Mouse (Mus musculus): ENCODE measurements at regions not wholly inside any gene's neighbourhood (a gene's known extent, or its start where the extent isn't known, plus 50 kb on each side); places are given as distances from the start of the nearest gene placed in this dataset.
"Not testable (repeated sequence)": the region's sequence is repeated elsewhere in the genome, so short reads cannot be mapped to it uniquely, and the experiment has no call there.

DNA sequence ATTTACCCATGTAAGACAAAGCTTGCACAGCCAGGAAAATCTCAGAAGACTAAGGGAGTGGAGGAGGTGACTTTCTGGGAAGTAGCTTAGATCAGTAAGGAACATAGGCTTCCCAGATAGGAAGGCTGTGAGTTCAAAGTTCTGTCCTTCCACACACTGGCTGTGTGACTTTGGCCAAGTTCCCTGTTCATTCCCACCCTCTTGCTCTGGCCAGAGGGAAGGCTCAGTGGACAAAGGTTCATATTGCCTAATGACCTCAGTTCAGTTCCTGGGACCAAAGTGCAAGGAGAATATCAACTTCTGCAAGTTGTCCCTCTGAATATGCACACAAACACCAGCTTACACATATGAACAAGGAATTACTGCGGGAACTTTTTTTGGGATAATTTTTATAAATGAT lies 255.6 kb upstream of the Pik3r1 start:
- in situ Hi-C loops (cut with MboI, MseI) = no loop called here

DNA sequence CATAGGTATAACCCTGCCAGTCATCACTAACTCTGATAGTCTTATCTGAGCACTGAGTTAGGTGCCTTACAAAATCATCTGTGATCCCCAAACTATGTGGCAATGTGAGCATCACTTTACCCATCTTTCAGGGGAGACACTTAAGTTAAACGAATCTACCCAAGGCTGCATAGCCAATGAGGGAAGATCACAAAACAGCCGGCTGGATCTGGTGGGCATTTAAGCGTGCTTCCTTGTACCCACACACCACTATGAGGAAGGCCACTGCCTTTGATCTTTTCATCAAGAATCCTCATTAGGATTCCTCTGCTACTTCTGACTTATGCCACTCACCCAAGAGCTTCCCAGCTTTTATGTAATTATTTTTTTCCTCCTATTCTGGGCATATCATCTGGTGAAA lies 257.1 kb upstream of the Pik3r1 start:
- in situ Hi-C loops (cut with MboI, MseI) = no loop called here

DNA sequence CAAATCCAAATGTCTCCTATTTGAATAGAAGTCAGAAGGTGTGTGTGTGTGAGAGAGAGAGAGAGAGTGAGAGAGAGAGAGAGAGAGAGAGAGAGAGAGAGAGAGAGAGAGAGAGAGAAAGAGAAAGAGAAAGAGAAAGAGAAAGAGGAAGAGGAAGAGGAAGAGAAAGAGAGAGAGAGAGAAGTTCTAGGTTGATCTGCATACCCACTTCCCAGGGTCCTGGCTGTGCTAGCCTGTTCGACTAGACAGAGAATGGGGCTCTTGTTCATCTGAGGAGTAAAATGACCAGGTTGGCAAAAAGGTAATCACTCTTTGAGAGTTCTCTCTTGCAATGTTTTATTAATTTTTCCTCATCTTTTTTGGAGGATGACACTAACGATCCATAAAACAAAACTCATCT lies 257.5 kb upstream of the Pik3r1 start:
- in situ Hi-C loops (cut with MboI, MseI) = not testable (repeated sequence)

DNA sequence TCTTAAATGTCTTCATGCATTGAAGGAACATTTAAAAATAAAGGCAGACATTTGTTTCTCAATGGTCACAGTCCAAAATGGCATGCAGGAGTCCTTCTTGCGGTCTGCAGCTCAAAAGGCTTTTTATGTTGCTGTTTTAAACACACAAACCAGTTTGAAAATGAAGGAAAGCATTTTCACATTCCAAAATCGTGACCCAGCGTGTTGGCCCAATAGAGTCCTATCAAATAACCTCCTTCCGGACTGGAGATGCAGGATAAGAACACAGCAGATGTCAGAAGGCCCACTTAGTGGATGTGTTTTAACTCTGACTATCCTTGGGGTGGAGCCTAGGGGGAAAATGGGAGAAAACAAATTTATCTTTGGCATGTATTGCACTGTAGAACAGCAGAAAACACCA lies 263.4 kb upstream of the Pik3r1 start:
- in situ Hi-C loops (cut with MboI, MseI) = no loop called here

DNA sequence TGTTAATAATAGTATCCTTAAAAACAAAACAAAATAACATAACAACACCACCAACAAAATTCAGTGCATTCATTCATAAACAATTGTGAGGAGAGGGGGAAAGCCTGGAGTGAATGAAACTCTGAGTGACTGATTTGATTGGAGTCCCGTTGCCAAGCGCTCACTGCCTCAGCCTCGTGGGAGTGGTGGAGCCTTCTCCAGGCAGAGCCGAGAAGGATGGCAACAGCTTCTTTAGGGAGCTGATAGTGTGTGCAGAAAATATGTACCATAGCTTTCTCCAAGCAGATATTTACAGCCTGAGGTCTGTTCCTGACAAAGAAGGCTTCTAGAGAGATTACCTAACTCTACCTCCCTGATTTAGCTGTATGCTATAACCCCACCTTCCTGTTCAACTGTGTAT lies 266.5 kb upstream of the Pik3r1 start:
- in situ Hi-C loops (cut with MboI, MseI) = no loop called here

DNA sequence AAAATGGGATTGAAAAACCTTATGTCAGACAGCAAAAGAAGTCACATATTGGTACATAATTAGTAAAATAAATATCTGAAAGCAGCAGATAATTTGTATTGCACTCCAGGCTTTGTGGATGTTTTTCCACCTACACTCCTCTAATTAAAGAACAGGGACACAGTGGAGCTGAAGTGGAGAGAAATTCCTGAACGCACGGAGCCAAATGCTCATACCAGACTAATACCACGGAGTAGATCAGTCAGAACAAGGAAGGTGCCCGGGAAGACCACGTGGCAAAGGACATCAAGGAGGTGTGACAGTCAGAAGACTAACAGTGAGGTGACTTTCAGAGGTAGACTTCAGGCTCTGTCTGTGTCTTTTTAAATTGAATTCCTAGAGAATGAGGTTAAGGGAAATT lies 268.0 kb upstream of the Pik3r1 start:
- in situ Hi-C loops (cut with MboI, MseI) = no loop called here

DNA sequence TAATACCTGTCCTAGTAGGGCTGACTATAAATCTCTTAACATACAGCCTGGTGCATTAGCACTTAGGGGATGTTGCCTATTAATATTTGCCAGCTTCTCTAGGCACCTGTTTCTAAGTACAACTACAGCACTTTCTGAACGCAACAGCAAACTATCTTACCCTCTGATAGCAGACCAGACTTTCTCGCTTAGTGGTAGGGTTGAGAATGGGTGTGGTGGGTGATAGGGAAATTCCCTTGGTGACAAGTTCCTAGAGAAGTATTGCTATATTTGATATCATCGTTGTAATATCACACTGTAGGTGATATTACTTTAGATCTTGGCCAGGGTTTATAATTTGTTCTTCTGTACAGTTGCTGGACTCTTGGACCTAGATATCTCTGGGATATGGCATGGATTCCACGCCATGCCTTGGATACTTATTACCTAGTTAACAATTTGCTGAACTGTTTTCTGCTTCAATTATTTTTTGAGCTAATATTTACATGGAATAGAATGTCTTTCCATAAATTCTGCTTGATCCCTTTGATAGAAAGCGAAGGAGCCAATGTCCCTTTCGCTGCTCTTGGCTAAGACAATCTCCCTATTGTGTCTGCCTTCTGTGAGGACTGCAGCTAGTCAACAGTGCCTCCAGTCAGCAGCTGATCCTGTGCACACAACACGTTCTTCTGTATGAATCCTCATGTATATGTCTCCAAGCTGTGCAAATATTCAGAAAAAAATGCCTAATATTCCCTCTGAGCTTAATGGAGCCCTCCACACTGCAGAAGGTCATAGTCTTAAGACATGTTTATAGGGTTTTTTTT lies 269.0 kb upstream of the Pik3r1 start:
- in situ Hi-C loops (cut with MboI, MseI) = no loop called here

DNA sequence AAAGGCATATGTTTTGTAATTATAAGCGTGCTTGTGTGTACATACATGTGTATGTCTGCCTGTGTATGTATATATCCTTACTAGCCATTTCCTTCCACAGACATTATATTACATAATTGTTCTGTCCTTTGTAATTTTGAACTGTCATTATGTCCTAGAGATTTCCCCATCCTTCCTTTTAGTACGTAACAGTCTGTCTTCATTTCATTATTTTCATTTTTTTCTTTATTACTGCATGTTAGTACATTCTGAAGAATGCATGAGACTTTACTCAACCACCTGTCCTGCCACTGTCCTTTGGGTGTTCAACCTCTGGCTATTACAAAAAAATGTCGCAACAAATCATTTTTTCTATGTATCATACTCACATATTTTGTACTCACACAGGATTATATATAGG lies 292.2 kb upstream of the Pik3r1 start:
- in situ Hi-C loops (cut with MboI, MseI) = no loop called here

DNA sequence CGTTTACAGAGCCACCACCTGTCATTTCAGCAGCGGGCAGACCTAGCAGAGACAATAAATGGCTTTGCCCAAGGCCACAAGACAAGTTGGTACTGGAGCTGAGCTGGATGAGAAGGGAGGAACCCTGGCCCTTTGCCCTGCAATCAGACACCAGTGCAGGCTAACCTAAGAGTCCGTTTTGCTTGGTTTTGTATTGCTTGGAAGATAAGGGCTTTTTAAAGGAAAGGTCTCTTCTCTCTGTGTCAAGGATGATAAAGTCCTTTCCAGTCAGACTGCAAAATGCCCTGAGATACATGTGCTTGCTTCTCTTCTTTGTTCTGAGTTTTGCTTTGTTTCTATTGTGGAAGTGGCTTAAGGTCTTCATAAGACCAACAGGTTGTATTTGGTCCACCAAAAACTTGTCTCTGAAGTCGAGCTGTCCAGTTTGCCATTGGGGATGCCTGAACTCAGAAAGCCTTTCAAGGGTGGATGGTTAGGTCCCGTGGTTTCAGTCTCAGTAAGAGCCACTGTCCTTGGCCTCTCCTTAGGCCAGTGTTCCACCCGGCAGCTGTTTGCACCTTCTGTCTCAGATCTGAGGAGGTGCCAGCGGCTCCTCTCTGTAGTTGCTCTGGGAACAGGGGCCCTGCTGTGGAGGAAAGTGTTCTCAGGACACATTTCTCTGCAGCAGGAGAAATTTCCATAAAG lies 296.7 kb upstream of the Pik3r1 start:
- in situ Hi-C loops (cut with MboI, MseI) = no loop called here

DNA sequence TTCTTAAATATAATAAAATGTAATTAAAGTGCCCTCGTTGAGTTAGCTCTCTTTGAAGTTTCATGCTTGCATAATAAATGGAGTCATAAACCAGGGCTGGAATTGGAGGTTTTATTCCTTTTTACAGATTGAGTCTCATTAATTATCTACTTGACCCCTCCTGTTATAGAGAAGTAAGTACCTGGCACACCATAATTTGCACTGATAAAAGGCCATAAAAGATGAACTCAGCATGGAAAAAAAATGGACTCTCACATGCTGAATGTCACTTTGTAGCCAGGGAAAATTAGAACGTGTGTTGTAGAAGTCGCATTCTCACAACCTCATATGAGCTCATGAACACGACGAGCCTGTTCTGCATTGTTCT lies 297.2 kb upstream of the Pik3r1 start:
- in situ Hi-C loops (cut with MboI, MseI) = no loop called here

DNA sequence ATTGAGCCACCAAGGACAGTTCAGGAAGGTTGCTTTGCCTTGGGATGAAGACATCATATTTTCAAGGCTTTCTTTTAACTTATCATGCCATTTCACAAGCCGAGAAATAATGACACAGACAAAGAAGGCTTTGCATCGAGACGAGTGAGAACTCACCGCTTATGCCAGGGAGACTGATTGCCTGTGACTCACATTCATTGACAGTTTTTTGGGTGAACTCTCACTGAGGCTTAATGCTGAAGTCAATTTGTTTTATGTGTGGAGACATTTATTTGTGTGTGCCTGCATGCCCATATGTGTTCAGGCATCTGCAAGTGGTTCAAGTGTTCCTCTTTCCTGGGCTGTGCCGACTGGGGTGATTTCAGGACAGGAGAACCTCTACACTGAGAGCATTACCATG lies 297.8 kb upstream of the Pik3r1 start:
- in situ Hi-C loops (cut with MboI, MseI) = no loop called here

DNA sequence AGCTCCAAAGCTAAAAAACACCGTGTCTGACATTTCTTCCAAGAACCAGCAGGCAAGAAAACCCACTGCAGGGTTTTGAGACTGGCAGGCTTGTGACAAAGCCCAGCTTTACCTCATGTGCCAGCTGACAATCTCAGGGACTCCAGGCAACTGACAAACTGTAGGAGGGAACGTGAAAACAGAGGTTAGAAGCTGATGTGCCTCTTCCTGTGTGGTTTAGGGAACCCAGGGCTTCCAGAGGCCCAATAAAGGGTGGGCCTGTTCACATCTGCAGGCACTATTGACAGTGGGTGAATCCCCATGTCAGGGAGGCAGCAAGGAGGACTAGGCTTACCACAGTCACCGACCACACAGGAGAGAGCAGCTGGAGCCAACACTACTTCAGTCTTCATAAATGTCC lies 302.7 kb upstream of the Pik3r1 start:
- in situ Hi-C loops (cut with MboI, MseI) = no loop called here

DNA sequence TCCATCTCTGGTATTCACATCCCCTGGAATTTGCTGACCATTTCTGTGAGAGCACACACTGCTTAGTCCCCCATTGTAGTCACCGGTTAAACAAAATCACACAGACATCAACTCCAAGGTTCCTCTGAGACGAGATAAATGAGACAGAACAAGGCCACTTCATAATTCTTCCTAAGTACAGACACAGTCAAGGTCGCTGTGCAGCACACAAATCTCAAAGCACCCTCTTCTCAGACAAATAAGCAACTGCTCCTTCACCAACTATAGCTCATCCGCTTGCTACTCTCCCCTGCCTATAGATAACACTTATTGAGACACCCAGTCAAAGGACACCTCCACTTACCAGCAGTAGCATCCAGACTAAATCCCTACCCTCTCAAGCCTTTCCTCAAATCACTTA lies 304.3 kb upstream of the Pik3r1 start:
- in situ Hi-C loops (cut with MboI, MseI) = no loop called here

DNA sequence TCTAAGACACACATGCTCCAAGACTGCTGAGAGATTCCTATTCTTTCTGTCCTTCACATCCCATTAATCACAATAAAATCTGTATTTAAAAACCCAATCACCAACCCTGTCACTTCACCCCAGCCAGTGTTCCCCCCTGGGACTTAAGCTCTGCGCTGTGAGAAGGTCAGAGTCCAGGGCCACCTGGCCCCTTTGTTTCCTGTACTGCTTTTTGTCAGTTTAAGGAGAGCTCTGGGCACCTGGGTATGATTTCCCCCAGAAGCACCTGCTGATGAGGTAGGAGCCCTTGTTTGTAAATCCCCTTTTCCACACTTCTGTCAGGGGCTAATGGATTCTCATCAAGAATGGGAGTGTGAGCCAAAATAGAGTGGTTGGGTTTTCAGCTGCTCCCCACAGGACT lies 319.7 kb upstream of the Pik3r1 start:
- in situ Hi-C loops (cut with MboI, MseI) = no loop called here

DNA sequence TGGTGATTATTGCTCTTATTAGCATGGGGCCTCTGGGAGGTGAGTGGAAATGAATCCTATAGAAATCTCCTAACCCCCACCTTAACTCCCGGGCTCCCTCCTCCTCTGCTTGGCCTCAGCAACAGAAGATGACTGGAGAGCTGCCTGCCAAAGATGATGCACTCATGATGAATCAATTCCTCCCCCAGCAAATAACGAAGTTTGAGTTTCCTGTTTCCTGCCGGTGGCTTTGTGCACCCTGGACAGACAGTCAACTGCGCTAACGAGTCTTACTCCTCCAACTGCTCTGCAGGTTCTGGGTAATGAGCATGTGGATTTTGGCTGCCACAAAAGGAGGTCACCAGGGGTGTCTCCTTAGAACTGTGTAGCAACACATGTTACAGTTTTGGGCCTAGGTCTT lies 321.5 kb upstream of the Pik3r1 start:
- in situ Hi-C loops (cut with MboI, MseI) = no loop called here

DNA sequence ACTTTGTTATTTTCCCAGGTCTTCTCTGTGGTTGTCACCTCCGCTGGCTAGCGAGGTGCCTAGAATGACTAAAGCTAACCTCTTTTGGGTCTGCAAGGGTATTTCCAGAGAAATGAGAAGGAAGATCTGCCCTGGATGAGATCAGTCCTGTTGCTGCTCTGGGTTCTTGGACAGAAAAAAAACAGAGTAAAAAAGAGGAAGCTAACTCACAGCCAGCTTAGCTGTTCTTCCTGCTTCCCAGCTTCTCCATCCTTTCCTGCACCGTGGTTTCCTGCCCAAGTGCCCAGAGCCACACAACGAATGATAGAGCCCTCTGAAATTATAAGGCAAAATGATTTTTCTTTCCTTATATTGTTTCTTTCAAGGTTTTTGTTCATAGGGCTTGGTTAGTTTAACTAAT lies 326.2 kb upstream of the Pik3r1 start:
- in situ Hi-C loops (cut with MboI, MseI) = no loop called here

DNA sequence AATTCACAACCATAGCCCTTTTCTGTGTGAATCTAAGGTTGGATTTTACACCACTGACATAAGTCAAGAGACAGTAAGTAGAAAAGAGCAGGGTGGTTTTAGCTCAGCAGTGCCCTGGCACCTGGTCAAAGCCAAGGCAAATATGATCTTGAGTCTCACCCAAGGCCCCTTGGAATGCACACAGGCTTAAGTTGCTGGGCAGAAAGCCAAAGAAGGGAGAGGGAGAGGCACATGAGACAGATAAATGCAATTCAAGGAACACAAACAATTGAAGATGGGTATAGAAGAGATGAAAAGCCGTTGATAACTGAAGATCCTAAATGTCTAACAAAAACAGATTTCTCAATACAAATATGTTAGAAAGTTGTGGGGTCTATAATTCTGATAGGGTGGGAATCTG lies 335.1 kb upstream of the Pik3r1 start:
- in situ Hi-C loops (cut with MboI, MseI) = no loop called here

DNA sequence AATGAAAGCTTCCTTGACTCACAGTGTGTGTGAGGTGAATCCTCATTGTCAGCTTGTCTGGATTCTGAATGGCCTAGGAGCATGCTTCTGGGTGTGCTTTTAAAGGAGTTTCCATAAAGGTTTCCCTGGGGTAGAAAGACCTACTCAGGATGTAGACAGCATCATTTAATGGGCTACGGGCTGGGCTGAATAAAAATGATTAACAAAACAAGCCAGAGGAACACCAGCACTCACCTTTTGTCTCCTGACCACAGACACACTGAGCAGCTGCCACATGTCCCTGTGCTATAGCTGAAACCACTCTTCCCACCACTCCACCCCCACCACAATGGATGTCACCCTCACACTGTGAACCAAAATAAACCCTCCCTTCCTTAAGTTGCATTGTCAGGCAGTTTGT lies 338.2 kb upstream of the Pik3r1 start:
- in situ Hi-C loops (cut with MboI, MseI) = no loop called here

DNA sequence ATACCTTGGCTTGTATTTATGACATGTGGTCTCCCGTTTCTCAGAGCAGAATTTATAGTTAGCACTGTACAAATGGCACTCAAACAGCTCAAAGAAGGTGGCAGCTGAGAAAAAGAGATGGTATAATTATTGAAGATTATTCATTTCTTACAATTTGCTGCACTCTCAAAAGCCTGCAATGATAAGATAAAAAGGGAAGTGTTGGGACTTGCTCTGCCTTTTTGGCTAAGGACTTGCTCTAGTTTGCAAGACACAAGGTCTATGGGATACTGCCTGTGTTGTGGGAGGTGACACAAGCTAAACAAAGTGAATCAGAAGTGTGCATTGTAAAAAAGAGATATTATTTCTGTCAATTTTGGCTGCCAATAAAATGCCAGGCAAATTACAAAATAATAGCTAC lies 340.2 kb upstream of the Pik3r1 start:
- in situ Hi-C loops (cut with MboI, MseI) = no loop called here

DNA sequence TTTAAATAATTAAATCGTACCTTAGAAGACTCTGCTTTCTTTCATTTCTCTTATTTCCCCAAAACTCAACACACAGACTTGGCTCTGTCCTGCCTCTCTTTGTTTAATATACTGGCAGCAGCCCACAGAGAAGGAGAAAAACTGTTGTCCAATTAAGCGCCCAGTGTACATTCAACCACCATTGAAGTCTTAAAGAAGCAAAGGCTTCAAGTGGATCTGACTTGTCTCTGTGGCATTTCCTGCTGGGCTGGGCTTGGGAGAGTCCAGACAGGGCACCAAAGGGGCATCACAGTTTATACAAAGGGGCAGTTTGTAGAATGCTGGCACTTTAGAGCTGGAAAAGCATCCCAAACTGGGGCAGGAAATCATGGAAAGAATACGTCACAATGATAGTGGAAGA lies 340.9 kb upstream of the Pik3r1 start:
- in situ Hi-C loops (cut with MboI, MseI) = no loop called here

DNA sequence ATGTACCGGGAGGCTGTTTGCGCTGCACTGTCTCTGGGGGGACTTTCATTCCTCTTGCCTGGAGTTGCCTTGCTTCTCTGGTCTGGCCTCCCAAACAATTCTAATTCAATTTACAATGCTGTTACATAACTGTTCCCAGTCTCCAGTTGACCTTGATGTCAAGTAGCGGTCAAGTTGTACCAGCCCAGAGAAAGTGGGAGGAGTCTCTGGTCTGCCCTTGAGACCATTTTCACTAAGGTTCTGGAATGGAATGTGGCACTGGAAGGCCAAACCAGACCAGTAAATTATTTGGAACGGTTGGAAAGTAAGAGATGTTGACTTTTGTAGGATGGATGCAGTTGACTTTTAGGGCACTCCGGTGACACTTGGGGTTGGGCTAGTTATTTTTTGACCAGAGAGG lies 345.9 kb upstream of the Pik3r1 start:
- in situ Hi-C loops (cut with MboI, MseI) = no loop called here

DNA sequence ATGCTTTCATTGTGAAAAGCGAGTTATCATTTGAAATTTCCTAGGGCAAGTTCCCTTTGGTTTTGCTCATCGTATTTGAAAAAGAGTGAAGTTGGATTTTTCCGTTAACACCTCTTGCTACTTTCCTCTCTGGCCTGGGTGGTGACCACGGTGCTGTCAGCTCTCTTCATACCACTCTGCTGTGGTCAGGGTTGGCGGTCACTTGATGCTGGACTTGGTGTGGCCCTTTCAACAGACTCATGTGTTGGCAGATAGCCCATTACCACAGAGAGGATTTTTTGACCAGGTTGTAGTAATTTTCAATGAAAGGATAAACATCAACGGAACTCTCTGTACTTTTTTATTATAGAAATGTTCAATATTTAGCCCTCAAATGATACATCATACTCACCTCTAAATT lies 354.3 kb upstream of the Pik3r1 start:
- in situ Hi-C loops (cut with MboI, MseI) = no loop called here

DNA sequence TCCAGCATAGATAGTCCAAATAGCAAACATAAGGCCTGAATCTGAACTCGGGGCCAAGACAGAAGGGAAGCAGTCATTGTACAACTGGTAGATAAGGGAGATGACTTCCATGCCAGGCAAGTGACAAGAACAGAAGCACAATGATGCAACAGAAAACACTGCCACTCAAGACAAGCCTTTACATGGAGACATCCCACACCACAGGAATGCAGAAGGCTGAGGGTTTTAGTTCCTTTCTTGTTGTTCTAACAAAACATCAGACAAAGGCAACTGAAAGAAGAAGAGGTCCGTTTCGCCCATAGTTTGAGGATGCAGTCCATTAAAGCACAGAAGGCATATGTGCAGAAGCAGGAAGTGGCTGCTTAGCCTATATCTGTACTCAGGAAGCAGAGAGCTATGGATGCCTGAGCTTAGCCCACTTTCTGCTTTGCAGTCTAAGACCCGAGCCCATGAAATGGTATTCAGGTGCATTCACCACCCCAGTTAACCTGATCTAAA lies 360.0 kb upstream of the Pik3r1 start:
- in situ Hi-C loops (cut with MboI, MseI) = no loop called here

DNA sequence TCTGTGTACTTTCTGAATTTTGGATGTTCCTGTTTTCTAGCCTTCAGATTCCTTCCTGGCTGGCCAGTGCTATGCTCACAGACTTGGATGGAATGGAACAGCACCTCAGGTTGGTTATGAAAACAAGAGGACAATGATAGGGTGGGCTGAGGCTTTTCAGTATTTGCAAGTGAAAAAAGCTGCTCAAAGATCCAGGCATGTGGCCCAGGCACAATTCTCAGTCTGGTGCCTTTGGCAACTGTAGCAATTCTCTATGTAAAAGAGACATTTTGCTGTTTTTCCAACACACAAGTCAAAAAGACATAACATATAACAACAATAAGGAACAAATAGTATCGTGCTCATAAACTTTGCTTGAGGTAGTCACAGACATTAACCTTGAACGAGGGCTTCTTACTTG lies 363.4 kb upstream of the Pik3r1 start:
- in situ Hi-C loops (cut with MboI, MseI) = no loop called here
